Mouse (Mus musculus): ENCODE results near the gene Ly6g6d. TPM values are rescaled to one million over a fixed set of nuclear protein-coding genes. Genes with fewer than 3 reads are reported as not detected.
"Not testable (repeated sequence)": the region's sequence is repeated elsewhere in the genome, so short reads cannot be mapped to it uniquely, and the experiment has no call there.

Ly6g6d gene
- 0.57 and 0.65 TPM in 2 replicates for polyA plus RNA-seq (2015; fragmentation: Nextera tagmentation; extraction: Ambion mirVana)

DNA sequence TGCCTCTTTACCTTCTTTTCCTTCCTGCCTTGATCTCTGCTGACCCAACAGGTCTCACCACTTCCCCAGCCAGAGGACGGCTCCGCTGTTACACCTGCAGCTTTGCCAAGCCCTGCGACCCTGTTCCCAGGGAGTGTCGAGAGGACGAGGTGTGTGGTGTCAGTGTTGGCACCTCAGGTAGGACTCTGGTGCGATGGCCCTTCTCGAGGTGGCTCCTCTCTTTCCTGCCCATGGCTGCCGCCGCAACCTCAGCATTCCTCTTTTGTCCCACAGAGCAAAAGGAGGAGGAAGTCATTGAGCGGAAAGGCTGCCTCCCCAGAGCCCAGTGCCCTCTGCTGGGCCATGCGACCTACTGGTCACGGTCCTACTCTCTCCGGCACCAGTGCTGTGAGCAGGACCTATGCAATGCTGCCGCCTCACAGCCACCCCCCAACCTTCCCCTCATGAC is at the start of gene Ly6g6d:
Gene Ly6g6d, minus strand, starts transcription at position 280 of the 448 bp plus-strand sequence.
- WGBS, result 15% methylated on average over 14 of the region's 14 CpGs
- H3K36me3 ChIP-seq, result no peaks in the 10 kb centered on the region
- peaks cover 26% of the 10 kb centered on the region for H3K4me1 ChIP-seq
- H3K27ac ChIP-seq, result no peak within 1 kb of the TSS
- no peak within 1 kb of the TSS for H3K4me3 ChIP-seq
- H3K27me3 ChIP-seq, result peaks cover 11% of the 10 kb centered on the region; the same call in 1 of the 2 replicates
- H3K4me2 ChIP-seq (replicated peaks), result peak within 1 kb of the TSS; percentile 41
- ATAC-seq (ENCODE audit: low FRiP score, low read depth), result no peak
- H3K9ac ChIP-seq, result peak within 1 kb of the TSS; percentile 43; the same call in 1 of the 2 replicates
- no peaks in the 10 kb centered on the region; the same call in 1 of the 2 replicates for H3K9me3 ChIP-seq

DNA sequence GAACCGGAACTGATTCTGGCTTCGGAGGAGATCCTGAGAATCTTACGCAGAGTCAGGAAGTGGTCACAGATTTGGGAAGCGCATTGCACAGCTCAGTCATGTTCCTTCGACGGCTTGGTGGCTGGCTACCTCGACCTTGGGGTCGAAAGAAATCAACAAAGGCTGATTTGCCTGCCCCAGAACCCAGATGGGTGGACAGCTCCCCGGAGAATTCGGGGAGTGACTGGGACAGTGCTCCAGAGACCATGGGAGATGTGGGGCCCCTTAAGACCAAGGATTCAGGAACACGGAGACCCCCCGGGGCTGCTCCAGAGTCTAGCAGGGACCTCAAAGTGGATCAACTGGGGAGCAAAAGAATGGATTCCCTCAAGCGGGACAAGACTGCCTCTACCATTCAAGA is 49.2 kb upstream of the Ly6g6d start:
- 75% methylated on average over 13 of the region's 13 CpGs for WGBS
- ATAC-seq (ENCODE audit: low FRiP score, low read depth), result no peak
- peak overlapping the region; percentile 88 for H3K9ac ChIP-seq

GRCm38 (mm10) chr17:35126206-35126611 is 48.3 kb upstream of the Ly6g6d start, which contains the start of gene D17H6S53E:
TSS of gene D17H6S53E (plus strand) at chr17:35126373.
- peak within 1 kb of the TSS; percentile 88 for H3K27ac ChIP-seq
- peak within 1 kb of the TSS; percentile 81 for H3K4me2 ChIP-seq (replicated peaks)
- H3K4me3 ChIP-seq, result peak within 1 kb of the TSS; percentile 76
- peaks cover 39% of the 10 kb centered on the region for H3K36me3 ChIP-seq
- H3K9ac ChIP-seq, result peak within 1 kb of the TSS; percentile 88
- under 1% methylated on average over 30 of the region's 36 CpGs for WGBS
- peak; percentile 41; the same call in 1 of the 2 replicates for ATAC-seq (ENCODE audit: low FRiP score, low read depth)
- peaks cover 34% of the 10 kb centered on the region for H3K4me1 ChIP-seq
- no peaks in the 10 kb centered on the region for H3K9me3 ChIP-seq
- H3K27me3 ChIP-seq, result no peaks in the 10 kb centered on the region

More for the DNA sequence above, 49.2 kb upstream of the Ly6g6d start:
- Histone ChIP-seq H3K9me3 (no peaks in the 10 kb centered on the region), H3K27me3 (no peaks in the 10 kb centered on the region), H3K36me3 (peaks cover 39% of the 10 kb centered on the region), H3K4me3 (peak overlapping the region; percentile 76), H3K4me2 (replicated peaks) (peak overlapping the region; percentile 81), H3K27ac (peak overlapping the region; percentile 88; the same call in 1 of the 2 replicates), H3K4me1 (peaks cover 34% of the 10 kb centered on the region)

- WGBS, result 26% methylated on average over 6 of the region's 6 CpGs
- H3K27ac ChIP-seq, result peak overlapping the region; percentile 88; the same call in 1 of the 2 replicates
Measured at GRCm38 (mm10) chr17:35125578-35125977, 47.7 kb upstream of the Ly6g6d start.

GRCm38 (mm10) chr17:35125081-35125480 is 47.2 kb upstream of the Ly6g6d start:
- Histone ChIP-seq H3K9ac (peak overlapping the region; percentile 88), H3K4me2 (replicated peaks) (peak overlapping the region; percentile 81), H3K27ac (no peak overlapping the region; the same call in 1 of the 2 replicates), H3K4me1 (peaks cover 40% of the 10 kb centered on the region), H3K27me3 (no peaks in the 10 kb centered on the region), H3K36me3 (peaks cover 34% of the 10 kb centered on the region), H3K4me3 (no peak overlapping the region), H3K9me3 (no peaks in the 10 kb centered on the region)
- WGBS, result 88% methylated on average over 1 of the region's 1 CpGs
- no peak for ATAC-seq (ENCODE audit: low FRiP score, low read depth)

More at GRCm38 (mm10) chr17:35125578-35125977, 47.7 kb upstream of the Ly6g6d start:
- H3K4me3 ChIP-seq, result peak overlapping the region; percentile 76
- H3K27me3 ChIP-seq, result no peaks in the 10 kb centered on the region
- H3K36me3 ChIP-seq, result peaks cover 39% of the 10 kb centered on the region
- H3K9ac ChIP-seq, result peak overlapping the region; percentile 88
- ATAC-seq (ENCODE audit: low FRiP score, low read depth), result no peak
- no peaks in the 10 kb centered on the region for H3K9me3 ChIP-seq
- peak overlapping the region; percentile 81 for H3K4me2 ChIP-seq (replicated peaks)
- H3K4me1 ChIP-seq, result peaks cover 35% of the 10 kb centered on the region

- H3K27me3 ChIP-seq; H3K4me2 ChIP-seq (replicated peaks); H3K4me3 ChIP-seq; ATAC-seq (ENCODE audit: low FRiP score, low read depth); H3K27ac ChIP-seq; H3K9ac ChIP-seq; H3K9me3 ChIP-seq: not testable (repeated sequence)
- Histone ChIP-seq H3K36me3 (peaks cover 27% of the 10 kb centered on the region), H3K4me1 (peaks cover 46% of the 10 kb centered on the region)
- WGBS, result 94% methylated on average over 12 of the region's 12 CpGs
Measured at GRCm38 (mm10) chr17:35124261-35124896, 46.5 kb upstream of the Ly6g6d start.

GRCm38 (mm10) chr17:35123287-35123686 is 45.4 kb upstream of the Ly6g6d start:
- not testable (repeated sequence) for ATAC-seq (ENCODE audit: low FRiP score, low read depth); H3K9me3 ChIP-seq; H3K9ac ChIP-seq; H3K27me3 ChIP-seq; H3K4me2 ChIP-seq (replicated peaks); H3K27ac ChIP-seq; H3K4me3 ChIP-seq
- H3K4me1 ChIP-seq, result peaks cover 43% of the 10 kb centered on the region
- peaks cover 31% of the 10 kb centered on the region for H3K36me3 ChIP-seq
- WGBS, result 90% methylated on average over 9 of the region's 9 CpGs

GRCm38 (mm10) chr17:35121871-35122303 is 44.0 kb upstream of the Ly6g6d start, which contains the start of gene Csnk2b:
TSS of gene Csnk2b (minus strand) at chr17:35122053.
- H3K9ac ChIP-seq, result peak within 1 kb of the TSS; percentile 98
- peaks cover 32% of the 10 kb centered on the region for H3K4me1 ChIP-seq
- peaks cover 37% of the 10 kb centered on the region for H3K36me3 ChIP-seq
- WGBS, result 0% methylated on average over 19 of the region's 19 CpGs
- peak within 1 kb of the TSS; percentile 92 for H3K4me2 ChIP-seq (replicated peaks)
- no peak for ATAC-seq (ENCODE audit: low FRiP score, low read depth)
- H3K27me3 ChIP-seq, result no peaks in the 10 kb centered on the region
- H3K4me3 ChIP-seq, result peak within 1 kb of the TSS; percentile 93
- no peaks in the 10 kb centered on the region for H3K9me3 ChIP-seq
- H3K27ac ChIP-seq, result peak within 1 kb of the TSS; percentile 94

DNA sequence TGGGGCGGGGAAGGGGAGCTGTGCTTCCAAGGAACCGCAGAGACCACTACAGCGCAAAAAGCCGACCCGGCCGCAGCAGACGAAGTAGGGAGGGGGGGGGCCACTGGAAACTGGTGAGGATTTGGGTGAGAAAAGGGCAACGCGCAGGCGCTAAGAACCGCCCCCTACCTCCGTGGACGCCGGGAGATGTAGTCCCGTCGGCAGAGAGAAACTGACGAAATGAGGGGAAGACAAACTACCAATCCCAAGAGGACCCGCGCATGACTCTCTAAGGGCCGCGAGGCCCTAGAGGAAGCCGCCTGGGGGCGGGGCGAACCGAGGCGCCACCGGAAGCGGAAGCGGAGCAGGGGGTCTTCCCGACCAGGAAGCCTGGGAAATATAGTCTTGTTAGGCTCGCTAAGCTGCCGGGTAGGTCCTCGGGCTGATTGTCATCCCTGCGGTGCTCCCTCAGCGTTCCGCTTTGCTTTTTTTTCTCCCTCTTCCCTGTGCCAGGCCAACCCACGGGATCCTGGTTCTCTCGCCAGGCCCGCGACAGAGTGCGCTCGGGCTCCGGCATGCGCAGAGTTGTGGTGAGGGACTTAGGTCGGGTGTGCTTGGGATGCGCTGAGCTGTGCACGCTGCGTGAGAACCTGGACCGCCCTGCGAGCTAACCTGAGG is 43.4 kb upstream of the Ly6g6d start, which contains the start of gene Gpank1:
Gene Gpank1, plus strand, starts transcription at position 313 of the 657 bp plus-strand sequence.
- WGBS, result under 1% methylated on average over 45 of the region's 50 CpGs
- Histone ChIP-seq H3K4me1 (peaks cover 28% of the 10 kb centered on the region), H3K9me3 (no peaks in the 10 kb centered on the region), H3K9ac (peak within 1 kb of the TSS; percentile 98), H3K4me2 (replicated peaks) (peak within 1 kb of the TSS; percentile 92), H3K27me3 (no peaks in the 10 kb centered on the region), H3K4me3 (peak within 1 kb of the TSS; percentile 93), H3K36me3 (peaks cover 42% of the 10 kb centered on the region), H3K27ac (peak within 1 kb of the TSS; percentile 94)
- peak; percentile 96 for ATAC-seq (ENCODE audit: low FRiP score, low read depth)

GRCm38 (mm10) chr17:35120745-35121142 is 42.9 kb upstream of the Ly6g6d start:
- Histone ChIP-seq H3K9ac (peak overlapping the region; percentile 98), H3K4me1 (peaks cover 28% of the 10 kb centered on the region), H3K36me3 (peaks cover 47% of the 10 kb centered on the region), H3K4me2 (replicated peaks) (peak overlapping the region; percentile 92), H3K27me3 (no peaks in the 10 kb centered on the region), H3K9me3 (no peaks in the 10 kb centered on the region), H3K4me3 (peak overlapping the region; percentile 93), H3K27ac (peak overlapping the region; percentile 74)
- no peak for ATAC-seq (ENCODE audit: low FRiP score, low read depth)
- WGBS, result under 1% methylated on average over 33 of the region's 33 CpGs

DNA sequence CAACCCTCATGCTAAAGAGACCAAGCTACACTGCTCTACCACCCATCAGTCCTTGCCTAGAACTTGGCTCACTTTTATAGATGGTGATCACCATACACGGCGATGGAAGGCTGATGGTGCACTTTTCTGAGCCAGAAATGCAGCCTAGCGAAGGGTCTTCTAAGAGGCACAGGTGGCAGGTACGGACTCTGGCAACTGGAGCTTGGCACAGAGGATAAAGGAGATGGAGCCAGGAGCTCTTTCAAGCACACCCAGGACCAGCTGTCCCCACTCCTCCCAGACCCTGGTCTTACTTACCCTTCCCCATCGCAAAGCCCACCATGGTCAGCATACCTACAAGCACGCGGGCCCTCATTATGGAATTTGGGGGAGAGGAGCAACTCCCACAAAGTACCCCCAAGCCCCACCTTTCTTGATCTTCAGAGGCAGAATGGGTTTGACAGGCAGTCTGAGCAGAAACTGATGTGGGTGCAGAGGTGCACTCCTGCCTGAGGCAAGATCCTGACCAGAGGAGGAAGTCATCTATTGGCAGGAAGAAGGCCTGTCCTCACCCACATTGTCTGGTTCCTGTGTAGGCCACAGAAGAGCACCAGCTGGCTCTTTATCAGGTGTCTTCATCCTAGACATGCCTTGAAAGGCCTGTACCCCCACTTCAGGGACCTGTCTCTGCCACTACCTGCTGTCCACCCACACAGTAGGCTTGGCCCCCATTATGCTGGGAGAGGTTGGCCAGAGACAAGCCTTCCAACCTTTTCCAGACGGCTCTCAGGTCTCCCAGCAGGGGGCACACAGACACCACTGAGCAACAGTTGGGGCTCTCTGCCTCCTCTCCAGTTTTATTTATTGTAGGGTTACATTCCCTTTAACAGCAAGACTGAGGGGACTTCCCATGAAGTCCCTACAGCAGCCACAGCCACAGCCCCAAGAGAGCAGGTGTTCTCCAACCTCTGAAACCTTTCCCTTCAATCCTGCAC is 37.5 kb upstream of the Ly6g6d start, which contains the start of gene Ly6g5b:
Gene Ly6g5b, minus strand, starts transcription at position 383 of the 974 bp plus-strand sequence.
- WGBS, result 81% methylated on average over 8 of the region's 8 CpGs
- no peak for ATAC-seq (ENCODE audit: low FRiP score, low read depth)
- peaks cover 47% of the 10 kb centered on the region for H3K36me3 ChIP-seq
- H3K4me2 ChIP-seq (replicated peaks), result no peak within 1 kb of the TSS
- no peak within 1 kb of the TSS for H3K4me3 ChIP-seq
- H3K9ac ChIP-seq, result no peak within 1 kb of the TSS
- no peak within 1 kb of the TSS for H3K27ac ChIP-seq
- H3K27me3 ChIP-seq, result no peaks in the 10 kb centered on the region
- H3K4me1 ChIP-seq, result peaks cover 9% of the 10 kb centered on the region
- no peaks in the 10 kb centered on the region for H3K9me3 ChIP-seq
